Mouse (Mus musculus) lung, adult 10 weeks (tissue): Measurements from ENCODE around the gene Vsig10l. TPM values are rescaled to one million over a fixed set of nuclear protein-coding genes. Genes with fewer than 3 reads are reported as not detected.

Experiments used
- polyA plus RNA-seq: library from polyadenylated mRNA; stranded (reverse); fragments of 350-450 nt; fragmentation: Illumina TruSeq; extraction: RNeasy Lipid Tissue Mini Kit (QIAGEN cat#74804); gene quantifications from one replicate; pipeline ENCODE4 v1.2.3, GENCODE M21; 2014; ENCODE audit warnings: low read depth, low replicate concordance; ENCODE audit not compliant: insufficient read depth

The Vsig10l gene
- polyA plus RNA-seq, result 1.2 TPM

GRCm38 (mm10) chr7:43462851-43463250, at the start of gene Vsig10l:
Gene Vsig10l (plus strand): TSS chr7:43463151.

GRCm38 (mm10) chr7:43427406-43427805, 35.5 kb upstream of the Vsig10l start, which contains the start of gene Lim2:
Gene Lim2 (plus strand): TSS chr7:43427670.

GRCm38 (mm10) chr7:43436341-43437255, 26.4 kb upstream of the Vsig10l start, which contains the start of gene Nkg7:
Gene Nkg7 (plus strand): TSS chr7:43437073.

GRCm38 (mm10) chr7:43440482-43440881, 22.5 kb upstream of the Vsig10l start, which contains the start of gene Cldnd2:
Gene Cldnd2 (plus strand): TSS chr7:43440782.

GRCm38 (mm10) chr7:43443917-43444293, 19.0 kb upstream of the Vsig10l start, which contains the start of the genes Etfb and Gm45233:
Gene Etfb (plus strand): TSS chr7:43444083.
Gene Gm45233 (plus strand): TSS chr7:43444128.

GRCm38 (mm10) chr7:43489631-43490125, 26.7 kb downstream of the Vsig10l start, which contains the start of gene Iglon5:
Gene Iglon5 (minus strand): TSS chr7:43490075.

Other genes with a start within 250 kb of the Vsig10l start
- 9.2 TPM for gene Zfp715, start 149.9 kb upstream of the Vsig10l start, polyA plus RNA-seq
- 8.8 TPM for gene Siglecf, start 111.8 kb upstream of the Vsig10l start, polyA plus RNA-seq
- 6.0 TPM for gene Siglecg, start 54.9 kb upstream of the Vsig10l start, polyA plus RNA-seq
- gene Lim2, start 35.5 kb upstream of the Vsig10l start, polyA plus RNA-seq, result not detected
- 26.8 TPM for gene Nkg7, start 26.1 kb upstream of the Vsig10l start, polyA plus RNA-seq
- not detected for gene Cldnd2, start 22.4 kb upstream of the Vsig10l start, polyA plus RNA-seq
- gene Etfb, start 19.1 kb upstream of the Vsig10l start, polyA plus RNA-seq, result 277 TPM
- 0.43 TPM for gene Gm45233, start 19.0 kb upstream of the Vsig10l start, polyA plus RNA-seq
- 0.22 TPM for gene Iglon5, start 26.9 kb downstream of the Vsig10l start, polyA plus RNA-seq
- not detected for gene 4931406B18Rik, start 42.8 kb downstream of the Vsig10l start, polyA plus RNA-seq
- 3.8 TPM for gene Cd33, start 81.3 kb downstream of the Vsig10l start, polyA plus RNA-seq
- gene Zfp658, start 99.1 kb downstream of the Vsig10l start, polyA plus RNA-seq, result 1.9 TPM
- gene Zfp719, start 116.5 kb downstream of the Vsig10l start, polyA plus RNA-seq, result 3.3 TPM
- not detected for gene Zfp819, start 144.0 kb downstream of the Vsig10l start, polyA plus RNA-seq
- gene Ceacam18, start 171.6 kb downstream of the Vsig10l start, polyA plus RNA-seq, result not detected
- gene Siglece, start 197.0 kb downstream of the Vsig10l start, polyA plus RNA-seq, result 5.0 TPM
- gene Ctu1, start 208.9 kb downstream of the Vsig10l start, polyA plus RNA-seq, result 6.5 TPM
- gene Klk14, start 227.3 kb downstream of the Vsig10l start, polyA plus RNA-seq, result 1.1 TPM
- 3.6 TPM for gene Klk13, start 249.4 kb downstream of the Vsig10l start, polyA plus RNA-seq